Mouse (Mus musculus): ENCODE results near the gene Calhm5. TPM values are rescaled to one million over a fixed set of nuclear protein-coding genes. Genes with fewer than 3 reads are reported as not detected.

Calhm5 gene
- polyA plus RNA-seq (2012; rRNA removed): 0.36 and 0.57 TPM in 2 replicates

GRCm38 (mm10) chr10:34096418-34096883 is at the start of gene Calhm5:
Gene Calhm5, minus strand, starts transcription at chr10:34096519.

GRCm38 (mm10) chr10:34127392-34128378 is 31.4 kb upstream of the Calhm5 start, which contains the start of gene Calhm6:
Gene Calhm6, minus strand, starts transcription at chr10:34127984.

DNA sequence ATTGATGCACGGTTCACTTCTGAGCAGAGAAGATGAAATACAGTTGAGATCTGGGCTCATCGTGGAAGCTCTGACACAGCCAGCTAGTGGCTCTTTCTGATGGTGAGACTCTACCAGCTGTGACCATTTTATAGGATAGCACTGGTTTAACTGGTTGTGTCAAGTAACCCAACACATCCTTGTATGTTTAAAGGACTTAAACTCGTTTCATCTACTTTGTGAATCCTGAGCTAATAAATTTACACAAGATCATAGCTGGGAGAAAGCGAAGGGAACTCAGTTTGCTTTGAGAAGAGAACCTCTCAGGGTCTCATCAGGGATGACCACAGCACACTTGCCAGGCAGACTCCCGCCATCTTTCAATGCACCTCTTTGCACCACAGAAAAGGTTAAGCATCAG is 52.1 kb downstream of the Calhm5 start, which contains the start of gene Calhm4:
Calhm4 (minus strand) TSS at position 101 of the 400 bp plus-strand sequence.

Other genes with a start within 250 kb of the Calhm5 start
- not detected in 2 replicates for gene Sult3a1, start 238.8 kb downstream of the Calhm5 start, polyA plus RNA-seq (2012; rRNA removed)
- gene Rsph4a, start 191.4 kb downstream of the Calhm5 start, polyA plus RNA-seq (2012; rRNA removed): not detected in 2 replicates
- 3.4 and 3.6 TPM in 2 replicates for gene Zup1, start 145.2 kb downstream of the Calhm5 start, polyA plus RNA-seq (2012; rRNA removed)
- 41.0 and 48.1 TPM in 2 replicates for gene Rwdd1, start 76.9 kb downstream of the Calhm5 start, polyA plus RNA-seq (2012; rRNA removed)
- gene Trappc3l, start 58.9 kb downstream of the Calhm5 start, polyA plus RNA-seq (2012; rRNA removed): not detected in 2 replicates
- gene Calhm4, start 52.2 kb downstream of the Calhm5 start, polyA plus RNA-seq (2012; rRNA removed): not detected in 2 replicates
- 1.7 and 2.3 TPM in 2 replicates for gene Calhm6, start 31.5 kb upstream of the Calhm5 start, polyA plus RNA-seq (2012; rRNA removed)
- gene Dse, start 111.2 kb upstream of the Calhm5 start, polyA plus RNA-seq (2012; rRNA removed): 4.3 and 6.9 TPM in 2 replicates
- gene Tspyl1, start 185.7 kb upstream of the Calhm5 start, polyA plus RNA-seq (2012; rRNA removed): 18.8 and 21.4 TPM in 2 replicates
- gene Tspyl4, start 200.9 kb upstream of the Calhm5 start, polyA plus RNA-seq (2012; rRNA removed): 3.0 and 4.1 TPM in 2 replicates

Data from colon, adult 2 months (tissue).